ENCODE assay signal across 15 mouse cellular contexts in the genomic region with DNA sequence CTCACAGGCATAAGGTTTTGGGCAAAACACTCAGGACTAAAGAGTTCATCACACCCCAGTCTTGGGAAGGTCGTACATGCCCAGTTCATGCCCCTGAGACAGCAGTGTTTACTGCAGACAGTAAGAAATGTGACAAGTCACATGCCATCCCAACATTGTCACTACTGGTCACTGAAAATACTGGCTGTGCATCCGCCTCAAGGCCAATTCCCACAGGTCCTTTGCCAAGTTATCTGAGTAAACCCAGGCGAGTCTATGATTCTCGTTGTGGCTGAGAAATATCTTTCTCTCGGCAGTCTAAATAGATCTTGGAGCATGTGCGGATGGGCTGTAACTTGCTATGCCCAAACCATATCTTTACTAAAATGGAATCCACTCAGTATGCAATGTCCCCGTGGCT.
"Had no signal": no experiment of that assay in that cellular context is flagged by ENCODE, and none has a peak within 500 bp of the region (broad histone marks: within the 10 kb centered on the region; RNA-seq: fewer than 3 reads in every experiment).

No protein-coding gene starts in this region.

- H3K9ac ChIP-seq: limb, embryonic 13.5 days; liver, embryonic 15.5 days; midbrain, embryonic 15.5 days; neural tube, embryonic 12.5 days; stomach, embryonic 15.5 days had no signal

- H3K36me3 ChIP-seq: limb, embryonic 13.5 days; liver, embryonic 15.5 days; midbrain, embryonic 15.5 days; neural tube, embryonic 12.5 days; stomach, embryonic 15.5 days had no signal

- H3K9me3 ChIP-seq: limb, embryonic 13.5 days; liver, embryonic 15.5 days; midbrain, embryonic 15.5 days; neural tube, embryonic 12.5 days; stomach, embryonic 15.5 days had no signal

- H3K27ac ChIP-seq: kidney, postnatal 0 days; layer of hippocampus, adult 2 months; limb, embryonic 13.5 days; liver, embryonic 15.5 days; macrophage; midbrain, embryonic 15.5 days; neural tube, embryonic 12.5 days; stomach, embryonic 15.5 days had no signal

- H3K4me3 ChIP-seq: layer of hippocampus, adult 2 months; limb, embryonic 13.5 days; liver, embryonic 15.5 days; megakaryocyte, embryonic 14.5 days; midbrain, embryonic 15.5 days; neural tube, embryonic 12.5 days; stomach, embryonic 15.5 days had no signal

- DNase-seq: kidney, adult 11 months; kidney, adult 9 months; kidney, postnatal 4 days; left cerebral cortex, postnatal 4 days had no signal

- H3K4me1 ChIP-seq: limb, embryonic 13.5 days; liver, embryonic 15.5 days; megakaryocyte, embryonic 14.5 days; midbrain, embryonic 15.5 days; neural tube, embryonic 12.5 days; stomach, embryonic 15.5 days had no signal

- ATAC-seq: midbrain, embryonic 15.5 days had no signal

- H3K4me2 ChIP-seq: limb, embryonic 13.5 days; liver, embryonic 11.5 days; liver, embryonic 15.5 days; midbrain, embryonic 11.5 days; midbrain, embryonic 15.5 days; neural tube, embryonic 12.5 days; stomach, embryonic 15.5 days had no signal

- H3K27me3 ChIP-seq: limb, embryonic 13.5 days; liver, embryonic 15.5 days; megakaryocyte, embryonic 14.5 days; midbrain, embryonic 15.5 days; neural tube, embryonic 12.5 days; stomach, embryonic 15.5 days had no signal
